Mouse (Mus musculus) heart, adult 2 months (tissue): ENCODE data around the gene C1ql3.

Source experiments
- CTCF ChIP-seq: fragments of 200-600 bp; IDR thresholded peaks from 2 replicates; pipeline ENCODE4 v1.8.1; 2022; ENCODE audit warnings: antibody characterized with exemption, mild to moderate bottlenecking, moderate library complexity
- POLR2A ChIP-seq: fragments of 200-500 bp; IDR thresholded peaks from 2 replicates; pipeline ENCODE4 v1.6.1; 2011; ENCODE audit warnings: mild to moderate bottlenecking, low read depth, low read length, control low read depth; ENCODE audit not compliant: insufficient read depth

- no peak for TF ChIP-seq CTCF
- TF ChIP-seq POLR2A = no peak
These were observed 37.0 kb upstream of the C1ql3 start for GRCm38 (mm10) chr2:13048649-13049048.
